Mouse (Mus musculus): ENCODE data around the gene Hacl1.
"Not testable (repeated sequence)": the region's sequence is repeated elsewhere in the genome, so short reads cannot be mapped to it uniquely, and the experiment has no call there.

Hacl1 gene

DNA sequence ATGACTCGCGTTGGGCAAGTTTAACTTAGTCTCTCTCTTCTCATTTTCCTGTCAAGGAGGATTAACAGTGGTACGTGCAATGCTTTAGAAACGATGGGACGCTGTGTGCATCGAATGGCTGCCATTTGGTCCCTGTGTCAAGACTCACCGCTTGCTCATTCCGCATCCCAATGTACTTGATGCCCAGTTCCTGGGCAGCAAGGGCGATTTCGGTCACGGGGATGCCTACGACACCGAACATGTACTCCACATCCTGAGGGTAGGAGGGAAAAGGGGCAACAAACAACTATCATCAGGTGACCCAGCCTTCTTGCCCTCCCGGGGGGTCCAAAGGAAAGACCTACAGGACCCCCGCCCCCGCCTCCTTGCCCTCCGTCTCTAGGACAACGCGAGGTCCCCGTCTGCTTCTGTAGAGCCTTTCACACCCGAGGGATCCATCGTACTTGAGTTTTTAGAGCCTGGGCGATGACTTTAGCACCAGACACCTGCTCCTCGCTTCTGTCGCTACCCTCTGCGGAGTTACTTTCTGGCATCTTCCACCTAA lies 668 bp downstream of the Hacl1 start, which contains the start of gene Gm49387:
TSS of gene Gm49387 (minus strand) at position 533 of the 544 bp plus-strand sequence.
- DNase-seq (ENCODE audit: low spot score), result no peak

DNA sequence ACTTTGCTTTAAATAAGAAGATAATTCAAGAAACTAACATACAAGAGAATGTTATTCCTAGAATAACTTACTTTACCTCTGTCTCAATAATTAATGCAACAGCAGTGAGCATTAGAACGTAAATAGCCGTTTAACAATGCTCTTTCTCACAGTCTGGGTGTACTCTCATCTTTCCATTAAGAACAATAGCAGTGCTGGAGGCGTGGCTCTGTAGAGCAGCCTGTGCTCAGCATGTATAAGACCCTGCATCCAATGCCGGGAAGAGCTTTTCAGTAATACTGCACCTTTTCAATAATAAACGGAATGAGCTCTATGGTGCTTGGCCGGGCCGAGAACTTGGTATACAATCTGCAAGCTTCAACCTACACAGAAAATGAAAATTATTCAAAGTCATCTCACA lies 10.4 kb downstream of the Hacl1 start:
- no peak for DNase-seq (ENCODE audit: low spot score)

DNA sequence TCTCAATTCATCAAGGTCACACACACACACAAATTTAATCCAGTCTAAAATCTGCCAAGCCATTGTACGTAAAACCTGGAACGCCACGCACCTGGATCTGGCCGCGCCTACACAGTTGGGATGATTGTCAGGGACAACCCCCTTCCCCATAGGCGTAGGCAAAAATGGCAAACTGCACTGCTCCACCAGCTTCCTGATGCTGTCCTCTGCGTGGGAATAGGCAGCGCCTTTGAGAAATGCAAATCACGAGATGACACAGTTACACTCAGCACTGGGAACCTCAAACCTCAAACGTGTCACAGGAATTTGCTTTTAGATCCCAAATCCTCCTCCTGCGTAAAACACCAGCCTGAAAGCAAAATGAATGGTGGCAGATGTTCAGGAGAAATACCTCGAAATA lies 18.3 kb downstream of the Hacl1 start:
- no peak for DNase-seq (ENCODE audit: low spot score)

DNA sequence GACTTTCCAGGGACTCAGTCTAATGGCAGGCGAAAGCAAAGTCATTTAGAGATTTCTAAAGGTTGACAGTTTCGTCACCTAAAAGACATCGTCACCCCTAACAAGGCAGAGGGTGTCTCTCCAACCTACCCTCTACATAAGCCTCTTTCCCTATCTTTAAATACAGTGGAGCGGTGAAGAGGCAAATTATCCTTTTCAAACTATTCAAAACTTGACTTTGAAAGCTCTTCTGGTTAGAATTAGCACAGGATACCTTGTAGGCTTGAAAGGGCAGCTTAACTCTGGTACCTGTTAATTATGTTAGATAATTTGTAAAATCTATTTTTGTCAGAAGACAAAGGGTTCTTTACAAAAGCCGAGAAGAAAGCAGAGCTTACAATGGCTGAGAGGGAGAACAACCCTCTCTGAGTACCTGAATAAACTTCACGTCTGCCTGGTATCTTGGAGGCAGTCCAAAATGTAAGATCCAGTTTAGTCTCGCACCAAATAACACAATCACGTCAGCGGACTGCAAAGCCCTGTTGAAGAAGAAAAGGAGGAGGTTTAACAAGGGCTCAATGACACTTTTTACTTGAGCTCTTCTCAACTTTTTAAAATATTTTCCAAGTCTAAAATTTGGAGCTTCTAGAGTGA lies 20.4 kb downstream of the Hacl1 start:
- no peak for DNase-seq (ENCODE audit: low spot score)

DNA sequence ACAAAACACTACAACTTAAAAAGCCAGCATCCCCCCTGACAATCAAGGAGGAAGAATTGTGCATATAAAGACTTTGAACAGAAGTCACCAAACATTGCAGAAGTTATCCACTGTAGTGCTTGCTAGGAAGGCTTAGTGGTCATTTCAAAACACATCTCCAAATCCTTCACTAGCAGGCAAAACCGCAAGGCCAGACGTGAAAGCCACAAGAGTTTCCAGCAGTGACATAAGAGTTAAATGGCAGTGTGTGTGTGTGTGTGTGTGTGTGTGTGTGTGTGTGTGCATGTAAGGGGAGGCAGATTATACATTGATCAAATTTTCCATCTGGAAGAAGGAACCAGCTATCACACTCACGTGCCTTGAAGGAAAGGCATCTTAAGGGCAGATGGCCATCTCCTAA lies 23.1 kb downstream of the Hacl1 start:
- DNase-seq (ENCODE audit: low spot score), result no peak

DNA sequence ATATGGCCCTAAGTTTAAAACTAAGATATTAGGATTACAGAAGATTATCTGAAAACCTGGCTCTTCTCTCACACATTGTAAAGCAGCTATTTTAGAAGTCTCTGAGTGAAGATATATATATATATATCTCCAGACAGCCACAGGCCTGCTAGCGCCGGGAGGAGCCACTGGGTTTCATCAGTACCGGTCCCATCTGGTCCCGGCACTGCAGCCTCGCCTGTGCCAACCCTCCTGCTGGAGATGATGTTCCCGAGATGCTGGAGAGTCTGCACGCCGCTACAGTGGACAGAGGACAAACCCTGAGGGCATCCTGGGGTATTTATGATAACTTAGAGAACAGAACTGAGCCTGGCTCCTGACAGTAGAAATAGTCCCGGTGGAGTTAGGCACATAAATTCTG lies 23.9 kb downstream of the Hacl1 start:
- no peak for DNase-seq (ENCODE audit: low spot score)

DNA sequence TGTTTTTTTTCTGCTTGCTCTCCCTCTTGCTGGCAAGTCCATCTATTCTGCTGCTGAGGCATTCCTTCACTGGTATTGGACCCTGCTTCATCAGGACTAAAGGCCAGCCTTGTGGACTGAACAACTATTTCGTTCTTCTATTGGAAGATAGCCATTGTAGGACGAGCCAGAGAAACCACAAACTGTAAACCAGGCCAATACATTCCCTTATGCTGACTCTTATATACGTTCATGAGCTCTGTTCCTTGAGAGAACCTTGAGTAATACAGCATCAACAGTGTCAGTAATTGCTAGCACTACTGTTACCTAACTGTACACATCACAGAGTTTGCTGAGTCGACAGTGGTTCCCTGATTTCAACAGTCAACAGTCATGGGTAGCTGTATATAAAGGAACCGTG lies 27.4 kb downstream of the Hacl1 start:
- no peak for DNase-seq (ENCODE audit: low spot score)

DNA sequence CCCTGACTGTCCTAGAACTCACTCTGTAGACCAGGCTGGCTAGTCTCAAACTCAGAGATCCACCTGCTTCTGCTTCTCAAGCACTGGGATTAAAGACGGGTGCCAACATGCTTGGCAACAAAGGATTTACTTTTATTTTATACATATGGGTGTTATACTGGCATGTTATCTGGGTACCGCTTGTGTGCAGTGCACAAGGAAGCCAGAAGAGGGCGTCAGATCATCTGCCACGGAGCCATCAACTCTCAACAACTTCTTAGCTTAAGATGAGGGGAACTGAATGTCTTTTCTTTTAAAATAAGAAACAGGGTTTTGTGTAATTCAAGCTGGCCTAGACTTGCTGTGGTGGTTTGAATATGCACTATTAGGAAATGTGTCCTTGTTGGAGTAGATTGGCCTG lies 29.1 kb downstream of the Hacl1 start:
- DNase-seq (ENCODE audit: low spot score), result no peak

DNA sequence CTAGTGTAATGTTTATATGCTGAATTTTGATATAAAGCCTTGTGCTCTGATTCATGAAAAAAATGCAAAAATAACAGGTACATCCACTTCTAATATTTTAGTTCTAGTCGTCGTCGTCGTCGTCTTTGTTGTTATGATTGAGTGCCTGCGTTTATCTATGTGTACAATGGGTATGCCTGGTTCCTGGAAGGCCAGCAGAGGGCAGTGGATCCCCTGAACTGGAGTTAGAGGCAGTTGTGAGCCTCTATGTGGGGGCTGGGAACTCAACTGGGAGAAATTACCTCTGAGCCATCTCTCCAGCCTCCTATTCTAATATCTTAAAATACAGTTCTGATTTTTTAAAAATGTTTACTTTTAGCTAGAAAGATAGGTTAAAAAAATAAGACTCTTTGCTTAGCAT lies 35.6 kb downstream of the Hacl1 start:
- no peak for DNase-seq (ENCODE audit: low spot score)

DNA sequence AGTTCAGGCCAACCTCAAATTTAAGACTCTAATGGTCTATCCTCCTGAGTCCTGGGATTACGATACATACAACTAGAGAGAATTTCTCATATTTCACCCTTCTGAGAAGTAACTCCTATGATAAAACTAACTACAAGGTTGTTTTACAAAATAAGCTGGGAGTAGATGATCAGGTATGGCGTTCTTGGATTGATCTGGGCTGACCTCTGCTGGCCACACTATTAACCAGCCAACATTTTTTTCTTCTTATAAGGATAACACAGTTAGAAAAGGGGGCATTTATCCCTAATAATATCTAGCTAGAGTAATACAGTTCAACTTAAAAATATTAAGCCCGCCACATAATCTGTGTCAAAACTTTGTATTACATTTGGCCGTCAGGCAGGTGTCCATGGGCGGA lies 36.2 kb downstream of the Hacl1 start:
- DNase-seq (ENCODE audit: low spot score), result peak; percentile 54

DNA sequence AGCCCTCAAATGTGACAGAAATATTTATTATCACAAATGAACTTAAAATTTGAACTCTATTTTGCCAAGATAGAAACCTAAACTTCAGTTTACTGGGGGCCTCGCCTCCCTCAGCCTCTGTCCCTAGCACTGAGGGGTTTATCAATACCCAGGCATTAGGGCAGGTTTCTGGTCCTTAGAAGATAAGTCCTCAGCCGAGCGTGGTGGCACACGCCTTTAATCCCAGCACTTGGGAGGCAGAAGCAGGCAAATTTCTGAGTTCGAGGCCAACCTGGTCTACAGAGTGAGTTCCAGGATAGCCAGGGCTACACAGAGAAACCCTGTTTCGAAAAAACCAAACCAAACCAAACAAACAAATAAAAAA lies 38.5 kb downstream of the Hacl1 start:
- not testable (repeated sequence) for DNase-seq (ENCODE audit: low spot score)

DNA sequence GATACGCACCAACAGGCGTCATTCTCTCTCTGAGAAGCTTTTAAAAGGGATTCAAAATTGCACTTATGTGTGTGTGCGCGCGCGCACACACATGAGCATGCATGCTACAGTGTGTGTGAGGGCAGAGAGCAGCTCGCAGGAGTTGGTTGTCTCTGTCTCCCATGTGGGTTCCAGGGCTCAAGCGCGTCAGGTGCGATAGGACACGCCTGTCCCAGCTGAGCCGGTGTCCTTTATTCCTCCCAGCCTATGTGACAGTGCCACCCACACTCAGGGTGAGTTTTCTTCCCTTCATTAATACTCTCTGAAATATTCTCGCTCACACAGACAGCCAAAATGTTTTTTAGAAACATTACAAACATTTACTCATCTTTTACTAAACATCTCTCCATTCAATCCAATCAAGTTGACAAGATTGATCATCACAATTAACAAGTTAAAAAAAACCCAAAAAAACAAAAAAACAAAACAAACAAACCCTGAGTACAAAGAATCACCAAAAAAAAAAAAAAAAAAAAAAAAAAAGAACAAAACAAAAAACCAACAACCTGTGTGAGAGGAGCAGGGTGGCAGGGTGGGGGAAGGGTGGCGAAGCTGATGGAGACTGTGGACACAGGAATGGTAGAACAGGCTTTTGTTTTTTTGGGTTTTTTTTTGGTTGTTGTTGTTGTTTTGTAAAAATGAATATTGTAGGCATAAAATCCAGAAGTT lies 39.0 kb downstream of the Hacl1 start:
- no peak for DNase-seq (ENCODE audit: low spot score)

DNA sequence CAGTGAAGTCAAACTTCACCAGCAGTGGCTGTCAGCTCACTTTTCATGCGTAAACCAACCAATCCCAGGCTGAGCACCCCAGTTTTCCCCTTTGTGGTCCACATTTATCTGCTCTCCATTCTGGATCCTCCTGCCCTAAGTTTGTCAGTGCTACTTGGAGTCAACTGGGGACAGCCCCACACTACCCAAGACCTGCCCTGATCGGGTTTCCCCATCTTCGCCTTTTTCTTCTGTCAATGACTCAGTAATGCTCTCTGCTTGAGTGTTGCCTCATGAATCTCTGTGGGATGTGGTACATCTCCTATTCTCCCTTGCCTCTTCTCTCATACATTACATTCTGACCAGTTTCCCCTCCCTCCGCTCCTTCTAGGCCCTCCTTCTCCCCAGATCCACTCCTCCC lies 43.6 kb downstream of the Hacl1 start:
- no peak for DNase-seq (ENCODE audit: low spot score)

DNA sequence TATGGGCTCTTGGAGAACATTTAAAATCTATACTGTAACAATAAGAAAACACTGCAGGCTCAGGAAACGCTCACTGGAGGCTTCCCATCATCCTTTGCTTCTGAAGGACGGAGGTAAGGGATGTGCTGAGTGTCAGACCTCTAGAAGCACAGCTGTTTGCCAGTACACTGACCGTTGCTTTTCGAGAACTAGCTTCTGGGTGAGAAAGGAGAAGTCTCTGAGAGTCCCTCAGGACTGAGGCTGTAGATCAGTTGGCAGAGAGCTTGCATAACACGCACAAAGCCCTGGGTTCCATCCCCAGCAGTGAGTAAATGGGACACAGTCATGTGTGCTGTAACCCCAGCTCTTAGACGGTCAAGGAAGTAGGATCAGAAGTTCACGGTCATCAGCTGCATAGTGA lies 44.7 kb downstream of the Hacl1 start:
- no peak for DNase-seq (ENCODE audit: low spot score)

DNA sequence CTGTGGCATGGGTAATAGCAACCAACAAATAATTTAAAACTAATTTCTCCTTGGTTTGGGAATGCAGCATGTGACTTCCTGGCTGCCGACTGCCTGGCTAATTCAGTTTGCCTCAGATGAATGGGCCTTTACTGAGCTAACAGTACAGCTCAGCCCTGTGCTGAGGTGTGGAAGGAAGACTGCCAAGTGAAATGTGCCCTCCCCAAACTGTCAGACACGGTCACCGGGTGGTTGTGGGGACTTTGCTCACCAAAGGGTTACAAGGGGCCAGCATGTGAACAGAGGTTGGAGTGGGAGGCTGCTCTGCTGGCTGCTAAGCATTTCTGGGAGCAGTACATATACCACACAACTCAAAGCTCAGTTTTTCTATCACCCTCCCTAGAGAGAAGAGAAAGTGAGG lies 46.4 kb downstream of the Hacl1 start:
- no peak for DNase-seq (ENCODE audit: low spot score)

DNA sequence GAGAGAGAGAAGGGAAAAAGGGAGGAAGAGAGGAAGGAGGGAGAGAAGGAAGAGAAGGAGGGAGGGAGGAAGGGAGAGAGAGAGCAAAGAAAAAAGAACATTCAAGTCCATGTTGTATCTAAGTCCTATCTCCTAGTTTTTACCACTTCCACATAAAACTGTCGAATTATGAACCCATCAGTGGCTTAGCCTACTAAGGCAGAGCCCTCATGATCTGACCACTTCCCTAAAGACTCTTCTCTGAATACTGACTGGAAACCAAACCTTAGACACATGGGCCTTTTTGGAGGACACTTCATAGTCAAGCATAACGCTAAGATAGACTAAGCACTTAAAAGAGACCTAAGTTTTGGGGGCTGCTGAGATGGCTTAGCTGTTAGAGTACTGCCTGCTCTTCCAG lies 48.0 kb downstream of the Hacl1 start:
- no peak for DNase-seq (ENCODE audit: low spot score)

DNA sequence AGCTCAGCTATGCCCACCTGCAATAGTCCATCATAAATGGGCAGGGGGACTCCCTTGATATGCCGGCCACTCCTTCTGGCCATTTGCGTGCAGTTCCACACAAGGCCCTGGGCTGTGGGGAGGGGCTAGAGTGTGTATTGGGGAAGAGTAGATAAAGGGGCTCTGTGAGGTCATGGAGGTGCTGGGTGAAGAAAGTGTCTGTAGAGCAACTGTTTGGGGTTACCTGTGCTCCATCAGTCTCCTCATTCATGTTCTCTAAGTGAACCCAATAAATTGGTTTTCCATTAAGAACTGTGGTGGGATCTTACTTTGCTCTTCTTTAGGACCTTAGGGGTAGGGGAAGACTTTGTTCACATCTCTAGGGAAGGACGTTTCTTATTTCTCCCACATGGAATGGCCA lies 49.8 kb downstream of the Hacl1 start, which contains the start of gene Colq:
TSS of gene Colq (minus strand) at position 101 of the 400 bp plus-strand sequence.
- DNase-seq (ENCODE audit: low spot score), result no peak

DNA sequence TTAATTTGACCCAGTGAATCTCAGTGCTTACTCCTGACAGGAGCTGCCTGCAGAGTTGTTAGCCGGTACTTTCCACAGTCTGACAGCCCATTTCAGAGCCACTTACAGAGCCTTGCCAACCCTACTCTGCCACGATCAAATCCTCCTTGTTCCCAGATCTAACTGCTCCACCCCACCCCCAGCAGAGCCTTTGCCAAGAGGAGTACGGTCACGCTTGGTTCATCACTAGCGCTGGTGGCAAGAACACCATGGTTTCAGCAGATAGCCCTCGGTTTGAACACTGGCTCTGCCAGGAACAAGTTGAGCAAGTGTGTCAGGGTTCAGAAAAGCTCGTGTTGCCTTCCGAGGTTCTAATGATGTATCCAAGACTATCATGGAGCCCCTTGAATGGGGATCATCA lies 54.6 kb downstream of the Hacl1 start:
- no peak for DNase-seq (ENCODE audit: low spot score)

DNA sequence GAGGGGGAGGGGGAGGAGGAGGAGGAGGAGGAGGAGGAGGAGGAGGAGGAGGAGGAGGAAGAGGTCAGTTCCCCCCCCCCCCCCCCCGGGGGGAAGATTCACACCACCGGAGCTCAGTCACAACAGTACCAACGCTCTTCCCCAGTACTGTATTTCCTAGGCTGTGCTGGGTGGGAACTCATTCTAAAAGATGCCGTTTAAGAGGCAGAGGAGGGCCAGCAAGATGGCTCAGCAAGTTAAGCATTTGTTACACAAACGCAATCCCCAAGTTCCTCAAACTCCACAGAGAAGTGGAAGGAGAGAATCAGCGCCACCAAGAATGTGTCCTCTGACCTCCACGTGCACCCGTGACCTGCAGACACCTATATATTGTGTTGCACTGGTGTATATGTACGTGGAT lies 58.0 kb downstream of the Hacl1 start:
- no peak for DNase-seq (ENCODE audit: low spot score)

DNA sequence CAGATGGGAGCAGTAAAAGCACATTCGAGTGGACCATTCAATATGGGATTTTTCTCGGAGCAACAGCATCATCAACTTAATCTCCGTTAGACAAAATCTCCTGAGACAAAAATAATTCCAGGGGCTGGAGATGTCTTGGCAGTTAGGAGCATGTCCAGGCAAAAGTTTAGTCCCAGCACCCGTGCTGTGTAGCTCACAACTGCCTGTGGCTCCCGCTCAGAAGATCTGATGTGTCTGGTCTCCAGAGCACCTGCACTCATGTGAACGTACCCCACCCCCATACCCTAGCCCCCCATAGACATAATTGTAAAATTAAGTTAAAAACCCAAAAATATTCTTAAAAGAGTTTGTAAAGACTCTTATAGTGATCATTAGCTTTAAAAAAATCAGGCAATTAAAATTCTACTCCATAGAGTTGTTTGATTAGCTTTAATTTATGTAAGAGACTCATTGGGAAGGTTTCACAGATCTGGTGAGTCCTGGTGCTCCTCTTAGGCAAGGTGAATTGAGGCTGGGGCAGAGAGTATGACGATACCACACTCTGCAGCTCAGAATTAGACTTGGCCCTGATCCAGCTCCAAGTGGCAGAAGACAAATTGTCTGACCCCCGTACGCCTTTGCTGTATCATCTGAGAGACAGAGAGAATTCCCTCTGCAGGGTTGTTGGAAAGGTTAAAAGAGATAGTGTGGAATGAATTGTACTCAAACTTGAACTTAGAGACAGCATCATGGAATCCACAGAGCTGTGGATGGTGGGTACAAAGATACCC lies 62.9 kb downstream of the Hacl1 start:
- no peak for DNase-seq (ENCODE audit: low spot score)

DNA sequence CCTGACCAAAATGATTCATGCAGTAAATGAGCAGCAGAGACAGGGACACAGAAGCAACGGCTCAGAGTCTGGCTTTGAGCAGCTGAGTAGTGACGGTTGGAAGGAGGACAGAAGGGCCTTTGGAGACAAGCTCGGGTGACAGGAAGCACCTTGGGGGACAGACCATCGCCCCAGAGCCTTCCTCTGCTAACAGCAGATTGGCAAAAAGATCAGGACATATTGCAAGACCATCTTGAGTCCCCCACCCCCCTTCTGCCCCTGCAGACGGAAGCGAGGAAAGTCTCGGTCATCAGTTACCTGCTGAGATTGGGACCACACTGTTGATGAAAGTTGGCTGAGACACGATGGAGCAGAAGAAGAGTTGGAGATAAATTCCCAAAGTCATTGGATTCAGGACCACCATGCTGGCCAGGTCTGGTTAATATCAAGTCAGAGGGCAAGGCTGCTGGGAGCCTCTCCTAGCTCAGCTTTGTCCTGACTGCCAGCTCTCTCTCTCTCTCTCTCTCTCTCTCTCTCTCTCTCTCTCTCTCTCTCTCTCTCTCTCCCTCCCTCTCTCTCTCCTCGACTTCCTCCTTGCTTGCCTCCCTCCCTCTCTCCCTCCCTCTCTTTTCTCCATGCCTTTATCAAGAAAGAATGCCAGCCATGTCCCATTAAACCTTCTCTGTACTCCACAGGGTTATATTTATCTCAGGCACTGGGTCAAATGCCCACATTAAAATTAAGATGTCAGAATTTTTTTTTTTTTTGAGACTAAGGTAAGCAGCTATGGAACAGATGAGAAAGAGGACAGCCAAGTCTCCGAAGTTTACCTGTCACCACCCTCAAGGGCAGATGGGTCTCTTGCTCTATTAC lies 64.0 kb downstream of the Hacl1 start:
- DNase-seq (ENCODE audit: low spot score), result no peak

DNA sequence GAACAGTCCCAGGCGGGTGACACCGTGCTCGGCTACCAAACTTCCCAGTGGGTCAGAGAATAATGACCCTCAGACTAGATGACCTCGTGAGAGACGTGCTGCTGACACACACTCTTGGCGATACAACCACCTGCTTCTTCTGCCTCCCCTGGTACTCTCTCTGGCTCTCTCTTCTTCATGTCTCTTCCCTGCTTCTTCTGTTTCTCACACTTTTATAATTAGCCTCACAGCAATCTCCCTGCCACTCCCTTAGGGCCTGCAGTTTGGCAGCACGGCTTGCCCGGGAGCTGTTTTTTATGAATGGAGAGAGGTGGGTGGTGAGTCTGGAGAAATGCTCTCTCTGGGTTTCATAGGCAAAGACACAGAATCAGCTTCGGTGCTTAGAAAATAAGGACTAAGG lies 65.2 kb downstream of the Hacl1 start:
- DNase-seq (ENCODE audit: low spot score), result no peak

All from embryo, embryonic 10.5 days (tissue).